Mouse (Mus musculus): ENCODE measurements around the gene Sardh. TPM values are rescaled to one million over a fixed set of nuclear protein-coding genes. Genes with fewer than 3 reads are reported as not detected.

The Sardh gene
- polyA plus RNA-seq, 1 experiment from 2014 or later = 11.8 TPM

DNA sequence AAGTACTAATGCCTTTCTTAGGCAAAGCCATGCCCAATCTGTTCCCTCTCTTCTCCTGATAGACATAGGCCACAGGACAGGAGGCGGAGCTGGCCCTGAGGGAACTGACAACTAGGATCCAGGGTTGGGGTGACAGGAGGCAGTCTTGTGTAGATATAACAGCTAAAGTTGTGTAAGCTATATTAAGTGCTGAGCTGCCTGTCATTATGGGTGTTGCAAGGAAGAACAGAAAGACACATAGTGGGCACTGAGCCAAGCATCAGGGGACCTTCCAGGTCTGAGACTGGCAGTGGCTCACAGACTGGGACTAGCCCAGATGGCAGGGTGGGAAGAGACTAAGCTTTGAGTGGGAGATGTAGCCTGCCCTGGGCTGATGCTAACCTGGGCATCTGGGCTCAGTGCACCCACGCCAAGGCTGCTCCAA is 30.0 kb downstream of the Sardh start:
- ATAC-seq (ENCODE audit: low FRiP score) = no peak
- no peak overlapping the region for H3K9ac ChIP-seq
- H3K4me1 ChIP-seq = no peaks in the 10 kb centered on the region
- H3K36me3 ChIP-seq = no peaks in the 10 kb centered on the region
- no peaks in the 10 kb centered on the region for H3K9me3 ChIP-seq (replicated peaks)
- H3K27me3 ChIP-seq = no peaks in the 10 kb centered on the region
- H3K27ac ChIP-seq = no peak overlapping the region
- no peak overlapping the region for H3K4me2 ChIP-seq (replicated peaks)
- WGBS = 78% methylated on average over 2 of the region's 2 CpGs
- no peak overlapping the region for H3K4me3 ChIP-seq

DNA sequence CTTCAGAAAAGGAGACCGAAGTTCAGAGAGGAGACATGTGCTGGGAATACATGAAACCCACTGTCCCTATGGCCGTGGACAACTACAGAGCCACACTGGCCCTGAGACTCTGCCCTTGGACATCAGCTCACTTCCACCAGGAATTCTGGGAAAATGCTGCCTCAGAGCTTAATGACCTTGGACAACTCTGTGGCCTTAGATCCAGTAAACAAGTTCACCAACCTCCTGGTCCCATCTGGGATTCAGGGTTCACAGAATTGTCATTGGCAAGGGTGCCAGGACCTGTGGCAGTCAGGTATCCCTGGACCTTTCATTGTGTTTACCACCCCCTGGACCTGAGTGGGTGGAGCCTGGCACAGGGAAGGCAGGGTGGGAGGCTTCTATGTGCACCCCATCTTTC is 32.6 kb downstream of the Sardh start:
- Histone ChIP-seq H3K27me3 (no peaks in the 10 kb centered on the region), H3K9me3 (replicated peaks) (no peaks in the 10 kb centered on the region), H3K9ac (no peak overlapping the region), H3K27ac (no peak overlapping the region), H3K4me1 (0 out of 2 replicates have a peak, but pooled peaks cover 2% of the 10 kb centered on the region), H3K36me3 (no peaks in the 10 kb centered on the region), H3K4me3 (no peak overlapping the region), H3K4me2 (replicated peaks) (no peak overlapping the region)
- no peak for ATAC-seq (ENCODE audit: low FRiP score)
- 85% methylated on average over 2 of the region's 2 CpGs for WGBS

DNA sequence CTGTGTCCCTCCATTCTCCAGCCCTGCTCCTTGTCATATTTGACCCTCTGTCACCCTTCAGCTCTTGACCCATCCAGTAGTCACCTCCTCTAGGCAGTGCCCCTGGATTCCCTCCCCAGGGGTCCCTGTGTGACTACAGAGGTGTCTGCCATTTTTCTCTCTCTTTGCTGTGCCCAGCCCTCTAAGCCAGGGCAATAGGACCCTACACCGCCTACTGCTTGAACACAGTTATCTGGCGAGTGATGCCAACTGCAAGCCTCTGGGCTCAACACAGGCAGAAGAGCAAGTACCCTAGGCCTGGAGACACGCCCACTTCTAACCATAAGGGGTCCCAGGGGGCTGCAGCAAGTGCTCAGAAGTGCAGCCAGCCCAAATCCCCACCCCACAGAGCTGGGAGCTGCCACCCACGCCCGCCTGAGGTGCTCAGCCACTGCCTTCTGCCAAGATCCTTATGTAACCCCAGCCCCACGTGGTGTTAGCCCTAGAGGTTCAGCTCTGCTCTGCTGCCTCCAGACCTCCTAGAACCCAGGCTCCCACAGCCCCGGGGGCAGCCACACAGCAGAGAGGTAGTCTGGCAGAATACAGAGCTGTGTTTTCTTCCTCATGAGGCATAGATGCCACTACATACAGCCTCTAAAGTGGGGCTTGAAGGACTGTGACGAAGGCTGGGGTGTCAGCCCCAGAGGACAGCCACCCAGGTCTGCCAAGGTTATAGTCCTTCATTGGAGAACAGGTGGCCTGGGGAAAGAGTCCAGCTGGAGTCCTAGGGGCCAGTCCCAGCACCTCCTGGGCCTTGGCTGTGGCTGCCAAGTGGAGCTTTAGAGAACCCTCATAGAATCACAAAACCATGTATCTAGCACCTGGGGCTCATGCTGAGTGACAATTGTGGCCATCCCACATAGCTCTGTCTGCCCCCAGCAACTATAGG is 35.9 kb downstream of the Sardh start:
- no peaks in the 10 kb centered on the region for H3K9me3 ChIP-seq (replicated peaks)
- H3K4me2 ChIP-seq (replicated peaks) = no peak overlapping the region
- no peak overlapping the region for H3K4me3 ChIP-seq
- 69% methylated on average over 8 of the region's 8 CpGs for WGBS
- no peak overlapping the region for H3K27ac ChIP-seq
- H3K27me3 ChIP-seq = no peaks in the 10 kb centered on the region
- H3K4me1 ChIP-seq = peaks cover 10% of the 10 kb centered on the region; the same call in 1 of the 2 replicates
- no peak for ATAC-seq (ENCODE audit: low FRiP score)
- no peaks in the 10 kb centered on the region for H3K36me3 ChIP-seq
- no peak overlapping the region for H3K9ac ChIP-seq

DNA sequence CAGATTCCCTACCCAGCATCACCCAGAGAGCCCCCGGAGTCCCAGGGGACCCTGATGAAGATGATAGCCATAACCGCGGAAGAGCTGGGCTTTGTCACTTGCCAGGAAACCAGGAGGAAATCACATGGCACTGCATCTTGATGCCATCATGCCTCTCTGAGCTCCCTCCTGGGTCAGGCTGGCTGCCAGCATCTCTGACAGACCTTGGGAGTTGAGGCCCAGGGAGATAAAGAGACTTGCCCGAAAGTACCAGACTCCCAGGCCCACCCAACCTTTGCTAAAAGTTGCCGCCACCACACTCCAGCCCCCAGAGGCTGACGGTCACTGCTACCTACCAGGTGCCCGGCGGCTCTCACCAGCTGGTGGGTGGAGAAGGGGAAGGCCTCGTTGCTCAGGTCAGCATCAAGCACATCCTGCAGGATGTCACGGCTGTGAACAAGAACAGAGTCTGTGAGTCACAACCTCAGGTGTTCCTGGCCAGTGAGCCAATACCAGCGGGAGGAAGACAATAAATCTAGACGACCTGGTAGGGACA is 37.4 kb downstream of the Sardh start:
- Histone ChIP-seq H3K4me3 (no peak overlapping the region), H3K4me1 (peaks cover 10% of the 10 kb centered on the region; the same call in 1 of the 2 replicates), H3K9ac (no peak overlapping the region), H3K36me3 (no peaks in the 10 kb centered on the region), H3K9me3 (replicated peaks) (no peaks in the 10 kb centered on the region), H3K27me3 (no peaks in the 10 kb centered on the region), H3K27ac (no peak overlapping the region), H3K4me2 (replicated peaks) (no peak overlapping the region)
- no peak for ATAC-seq (ENCODE audit: low FRiP score)
- WGBS = 88% methylated on average over 12 of the region's 12 CpGs

DNA sequence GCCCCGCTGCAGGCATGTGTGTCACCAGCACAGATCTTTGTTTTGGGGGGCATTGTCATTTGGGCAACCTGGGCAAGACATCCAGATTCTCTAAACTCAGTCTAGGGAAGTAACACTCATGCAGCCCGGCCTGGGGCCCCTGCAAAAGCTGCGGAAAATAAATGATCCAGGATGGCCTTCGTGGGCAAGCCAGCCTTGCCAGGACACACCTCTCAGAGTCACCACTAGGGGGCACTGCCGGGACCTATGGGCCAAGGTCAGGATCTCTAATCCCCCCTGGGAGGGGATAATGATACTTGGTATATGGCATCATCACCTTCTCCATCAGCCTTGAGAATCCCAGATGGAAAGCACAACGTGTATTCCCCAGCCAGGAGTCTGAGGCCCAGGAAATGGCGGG is 37.9 kb downstream of the Sardh start:
- Histone ChIP-seq H3K4me3 (no peak overlapping the region), H3K4me1 (peaks cover 10% of the 10 kb centered on the region; the same call in 1 of the 2 replicates), H3K9ac (no peak overlapping the region), H3K27me3 (no peaks in the 10 kb centered on the region), H3K9me3 (replicated peaks) (no peaks in the 10 kb centered on the region), H3K4me2 (replicated peaks) (no peak overlapping the region), H3K27ac (no peak overlapping the region), H3K36me3 (no peaks in the 10 kb centered on the region)
- ATAC-seq (ENCODE audit: low FRiP score) = no peak
- WGBS = 50% methylated on average over 7 of the region's 7 CpGs

DNA sequence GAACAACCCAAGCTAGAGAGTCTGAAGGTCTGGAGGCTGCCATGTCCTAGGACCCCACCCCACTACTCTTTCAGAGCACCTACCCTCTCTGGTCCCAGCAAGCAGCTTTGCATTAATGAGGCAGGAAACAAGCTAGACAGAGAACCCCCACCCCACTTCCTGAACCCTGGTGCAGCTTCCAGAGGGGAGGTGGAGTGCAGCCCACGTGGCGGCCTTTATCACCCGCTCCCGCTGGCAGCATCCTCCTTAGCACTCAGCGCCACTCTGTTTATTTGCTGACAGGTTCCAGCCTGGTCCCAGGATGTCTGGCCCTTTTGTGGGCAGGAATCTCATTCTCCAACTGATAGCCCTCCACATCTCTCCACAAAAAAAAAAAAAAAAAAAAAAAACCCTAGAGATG is 38.3 kb downstream of the Sardh start:
- no peaks in the 10 kb centered on the region for H3K36me3 ChIP-seq
- no peak overlapping the region for H3K9ac ChIP-seq
- no peak for ATAC-seq (ENCODE audit: low FRiP score)
- H3K4me3 ChIP-seq = no peak overlapping the region
- no peak overlapping the region for H3K4me2 ChIP-seq (replicated peaks)
- 72% methylated on average over 5 of the region's 5 CpGs for WGBS
- no peaks in the 10 kb centered on the region for H3K27me3 ChIP-seq
- H3K27ac ChIP-seq = no peak overlapping the region
- H3K9me3 ChIP-seq (replicated peaks) = no peaks in the 10 kb centered on the region
- H3K4me1 ChIP-seq = peaks cover 10% of the 10 kb centered on the region; the same call in 1 of the 2 replicates

DNA sequence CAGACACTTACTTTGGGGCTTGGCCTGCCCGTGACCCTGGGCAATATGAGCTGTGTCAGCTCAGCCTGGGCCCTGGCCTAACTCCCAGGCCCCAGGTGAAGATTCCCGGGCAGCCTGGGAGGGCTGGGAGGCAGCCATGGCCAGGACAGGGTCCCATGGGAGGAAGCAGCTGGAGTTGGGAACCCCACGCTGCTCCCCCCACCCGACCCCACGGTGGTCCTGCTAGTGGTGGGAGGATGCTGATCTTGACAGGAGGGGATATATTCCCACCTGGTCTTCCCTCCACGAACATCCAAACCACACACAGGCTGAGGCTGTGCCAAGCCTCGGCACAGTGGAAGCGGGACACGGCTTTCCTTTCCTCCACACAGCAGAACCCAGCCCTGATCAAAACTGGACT is 38.8 kb downstream of the Sardh start:
- no peak overlapping the region for H3K27ac ChIP-seq
- H3K9ac ChIP-seq = no peak overlapping the region
- H3K9me3 ChIP-seq (replicated peaks) = no peaks in the 10 kb centered on the region
- no peaks in the 10 kb centered on the region for H3K36me3 ChIP-seq
- no peak for ATAC-seq (ENCODE audit: low FRiP score)
- no peak overlapping the region for H3K4me3 ChIP-seq
- no peak overlapping the region for H3K4me2 ChIP-seq (replicated peaks)
- H3K27me3 ChIP-seq = no peaks in the 10 kb centered on the region
- peaks cover 10% of the 10 kb centered on the region; the same call in 1 of the 2 replicates for H3K4me1 ChIP-seq
- WGBS = 77% methylated on average over 9 of the region's 9 CpGs

DNA sequence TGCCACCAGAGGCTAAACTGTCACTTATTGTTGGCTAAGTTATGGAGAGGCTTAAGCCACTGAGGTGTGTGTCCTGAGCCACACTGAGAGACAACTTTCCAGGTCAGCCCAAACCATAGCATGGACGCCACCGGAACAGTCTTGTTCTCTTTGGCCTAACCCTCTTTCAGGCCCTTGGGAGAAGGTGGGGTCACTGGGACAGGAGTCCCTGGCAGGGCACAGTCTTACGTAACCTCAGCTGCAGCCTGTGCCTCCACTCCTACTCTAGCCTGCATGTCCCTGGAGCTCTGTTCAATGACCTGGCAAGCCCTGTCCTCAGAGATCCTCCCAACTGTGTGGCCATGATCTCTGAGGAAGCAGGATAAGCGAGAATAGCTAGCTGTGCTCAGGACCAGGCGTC is 41.0 kb downstream of the Sardh start:
- no peak for ATAC-seq (ENCODE audit: low FRiP score)
- Histone ChIP-seq H3K4me2 (replicated peaks) (no peak overlapping the region), H3K36me3 (no peaks in the 10 kb centered on the region), H3K27me3 (no peaks in the 10 kb centered on the region), H3K27ac (no peak overlapping the region), H3K9ac (no peak overlapping the region), H3K9me3 (replicated peaks) (no peaks in the 10 kb centered on the region), H3K4me1 (peaks cover 10% of the 10 kb centered on the region; the same call in 1 of the 2 replicates), H3K4me3 (no peak overlapping the region)
- 89% methylated on average over 5 of the region's 5 CpGs for WGBS

DNA sequence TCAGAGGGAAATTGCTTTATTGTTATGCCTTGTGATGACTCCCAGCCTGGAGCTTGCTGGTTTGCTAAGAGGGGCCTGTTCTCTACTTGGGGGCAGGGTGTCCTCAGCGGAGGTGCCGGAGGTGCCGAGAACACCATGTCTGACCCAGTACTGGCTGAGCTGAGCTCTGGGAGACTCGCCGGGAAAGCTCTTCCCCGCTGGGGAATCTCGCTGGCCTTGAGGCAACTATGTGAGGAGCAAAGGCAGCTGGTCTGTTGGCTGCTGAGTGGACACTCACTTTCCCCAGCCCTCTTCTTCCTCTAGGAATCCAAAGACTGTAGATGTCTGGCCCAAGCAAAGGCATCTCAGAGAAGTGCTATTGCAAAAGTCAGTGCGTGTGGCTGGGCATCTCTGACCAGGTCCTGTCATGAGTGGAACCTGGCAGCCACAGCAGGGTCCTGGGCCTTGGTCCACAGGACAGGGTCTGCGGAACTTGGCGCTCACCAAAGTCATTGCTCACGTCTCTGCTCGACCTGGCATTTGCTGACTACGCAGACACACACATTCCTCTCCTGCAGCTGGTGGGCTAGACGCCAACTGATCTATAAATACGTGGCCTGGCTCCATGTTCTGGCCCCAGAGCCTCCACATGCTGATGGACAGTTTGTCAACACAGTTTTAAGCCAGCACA is 41.9 kb downstream of the Sardh start:
- no peaks in the 10 kb centered on the region for H3K27me3 ChIP-seq
- H3K27ac ChIP-seq = no peak overlapping the region
- H3K4me1 ChIP-seq = peaks cover 10% of the 10 kb centered on the region; the same call in 1 of the 2 replicates
- H3K9me3 ChIP-seq (replicated peaks) = no peaks in the 10 kb centered on the region
- H3K4me3 ChIP-seq = no peak overlapping the region
- H3K4me2 ChIP-seq (replicated peaks) = no peak overlapping the region
- 85% methylated on average over 15 of the region's 15 CpGs for WGBS
- no peaks in the 10 kb centered on the region for H3K36me3 ChIP-seq
- no peak for ATAC-seq (ENCODE audit: low FRiP score)
- no peak overlapping the region for H3K9ac ChIP-seq

DNA sequence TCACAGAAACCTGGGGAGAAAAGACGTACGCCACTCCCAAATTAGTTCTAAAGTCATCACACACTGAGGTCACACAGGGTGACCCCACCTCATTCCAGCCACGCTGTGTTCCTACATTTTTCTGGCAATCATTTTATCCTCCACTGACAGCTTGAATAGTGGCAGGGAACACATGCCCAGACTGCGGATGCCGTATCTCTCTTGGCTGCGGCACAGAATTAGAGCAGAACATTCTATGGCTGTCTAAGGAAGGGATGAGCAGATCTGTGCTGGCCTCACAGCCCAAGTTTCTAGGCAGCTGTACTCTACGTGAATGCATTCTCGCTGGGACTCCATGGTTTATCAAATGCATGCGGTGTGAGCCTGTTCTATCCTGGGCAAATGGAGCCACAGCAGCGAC is 42.5 kb downstream of the Sardh start:
- H3K4me1 ChIP-seq = peaks cover 9% of the 10 kb centered on the region; the same call in 1 of the 2 replicates
- no peak overlapping the region for H3K9ac ChIP-seq
- no peaks in the 10 kb centered on the region for H3K9me3 ChIP-seq (replicated peaks)
- no peak for ATAC-seq (ENCODE audit: low FRiP score)
- no peaks in the 10 kb centered on the region for H3K27me3 ChIP-seq
- no peak overlapping the region for H3K4me2 ChIP-seq (replicated peaks)
- WGBS = 73% methylated on average over 10 of the region's 10 CpGs
- H3K27ac ChIP-seq = no peak overlapping the region
- H3K36me3 ChIP-seq = no peaks in the 10 kb centered on the region
- no peak overlapping the region for H3K4me3 ChIP-seq

DNA sequence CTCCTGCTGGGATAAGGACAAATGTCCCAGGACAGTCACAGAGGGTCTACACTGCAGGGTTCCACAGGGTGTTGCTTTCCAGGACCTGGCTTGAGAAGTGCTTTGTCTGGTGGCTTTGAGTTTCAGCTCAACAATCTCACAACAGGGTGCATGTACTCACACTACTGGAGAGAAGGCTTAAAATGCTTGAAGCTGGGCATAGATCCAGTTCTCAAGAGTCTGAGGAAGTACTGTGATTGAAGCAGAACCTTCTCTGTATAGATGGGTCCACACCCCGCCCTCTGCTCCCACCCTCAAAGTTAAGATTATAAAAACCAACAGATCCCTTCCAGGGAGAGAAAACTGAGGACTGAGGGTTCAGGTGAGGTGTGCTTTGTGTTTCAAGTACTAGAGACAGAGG is 47.6 kb downstream of the Sardh start:
- Histone ChIP-seq H3K27ac (no peak overlapping the region), H3K4me2 (replicated peaks) (no peak overlapping the region), H3K9ac (no peak overlapping the region), H3K4me1 (peaks cover 6% of the 10 kb centered on the region; the same call in 1 of the 2 replicates), H3K9me3 (replicated peaks) (no peaks in the 10 kb centered on the region), H3K36me3 (no peaks in the 10 kb centered on the region), H3K27me3 (no peaks in the 10 kb centered on the region), H3K4me3 (no peak overlapping the region)
- no peak for ATAC-seq (ENCODE audit: low FRiP score)
- 82% methylated on average over 1 of the region's 1 CpGs for WGBS

DNA sequence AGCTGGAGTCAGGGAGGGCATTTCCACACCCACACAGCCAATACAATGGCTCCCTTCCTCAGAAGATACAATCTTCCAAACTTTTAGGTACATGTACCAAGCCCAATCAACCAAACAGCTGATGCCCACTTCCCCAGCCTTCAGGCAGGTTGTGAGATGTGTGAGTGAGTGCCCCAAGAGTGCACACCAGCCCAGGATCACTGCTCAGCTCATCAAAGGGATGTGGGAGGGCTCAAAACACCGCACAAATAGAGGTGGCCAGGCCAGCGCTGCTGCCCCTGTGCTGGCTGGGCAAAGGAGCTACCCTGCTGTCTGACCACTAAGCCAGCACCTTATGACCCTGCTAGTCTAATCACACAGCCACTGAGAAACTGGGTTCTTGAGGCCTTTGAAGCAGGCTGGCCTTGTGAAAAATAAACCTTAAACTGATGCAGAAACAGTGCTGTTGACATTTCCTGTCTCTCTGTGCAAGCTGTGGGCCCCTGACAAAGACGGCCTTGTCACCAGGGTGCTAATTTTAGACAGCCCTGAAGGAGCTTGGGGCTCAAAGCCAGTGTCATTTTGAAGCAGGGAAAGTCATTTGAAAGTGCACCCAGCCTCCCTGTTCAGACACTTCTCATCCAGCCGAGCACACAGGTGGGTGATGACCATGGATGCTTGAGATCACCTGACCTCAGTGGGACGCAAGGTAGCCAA is 49.4 kb downstream of the Sardh start:
- 64% methylated on average over 5 of the region's 5 CpGs for WGBS
- Histone ChIP-seq H3K4me3 (no peak overlapping the region), H3K9ac (no peak overlapping the region), H3K27me3 (no peaks in the 10 kb centered on the region), H3K27ac (no peak overlapping the region), H3K36me3 (no peaks in the 10 kb centered on the region), H3K4me1 (peaks cover 6% of the 10 kb centered on the region; the same call in 1 of the 2 replicates), H3K4me2 (replicated peaks) (no peak overlapping the region), H3K9me3 (replicated peaks) (no peaks in the 10 kb centered on the region)
- no peak for ATAC-seq (ENCODE audit: low FRiP score)

All from hindbrain, embryonic 12.5 days (tissue).